Mouse (Mus musculus) heart, adult 8-10 months (tissue): ENCODE data around the gene Anapc2. TPM values are rescaled to one million over a fixed set of nuclear protein-coding genes. Genes with fewer than 3 reads are reported as not detected.

Experiments
- DNase-seq: peaks from one replicate; pipeline ENCODE4 v3.0.0; 2022; ENCODE audit warnings: low spot score
- total RNA-seq, 4 experiments: library from RNA; stranded (reverse); gene quantifications; 2 replicates each; pipeline ENCODE4 v1.2.4; 2022

Gene Anapc2
- total RNA-seq: 10 to 100 TPM; 36.8 to 39.8 (median 37.6) TPM

DNA sequence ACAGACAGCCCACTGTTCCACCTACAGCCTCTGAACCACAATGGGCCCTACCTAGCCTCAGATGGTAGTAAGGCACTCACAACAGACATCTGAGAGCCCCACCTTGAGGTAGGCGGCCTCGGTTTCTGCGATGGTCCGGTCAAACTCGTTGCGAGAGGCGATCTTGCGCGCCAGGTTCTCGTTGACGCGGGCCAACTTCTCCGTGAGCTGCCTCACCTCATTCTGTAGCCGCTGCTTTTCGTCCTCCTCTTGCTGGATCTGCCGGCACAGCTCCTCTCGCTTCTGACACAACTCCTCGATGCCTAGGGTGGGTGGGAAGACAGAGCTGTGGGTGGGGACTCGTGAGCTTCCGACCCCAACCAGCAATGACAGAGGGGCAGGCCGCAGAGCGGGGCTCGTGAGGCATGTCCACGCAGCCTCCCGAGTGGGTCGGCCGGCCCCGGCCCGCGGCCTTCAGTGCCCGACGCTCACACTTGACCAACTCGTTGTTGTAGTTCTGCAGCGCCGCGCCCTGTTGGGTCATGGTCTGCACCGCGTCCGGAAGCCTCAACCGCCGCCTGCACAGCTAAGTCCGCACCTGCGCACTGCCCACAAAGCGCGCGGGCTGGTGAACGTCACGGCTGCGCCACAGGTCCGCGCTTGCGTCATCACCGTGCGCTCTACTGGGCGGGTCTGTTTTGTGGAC, at the start of gene Anapc2, which contains the start of gene Ssna1:
Gene Anapc2, plus strand, starts transcription at position 652 of the 685 bp plus-strand sequence.
Gene Ssna1, minus strand, starts transcription at position 612 of the 685 bp plus-strand sequence.
- DNase-seq: peak; percentile 96

DNA sequence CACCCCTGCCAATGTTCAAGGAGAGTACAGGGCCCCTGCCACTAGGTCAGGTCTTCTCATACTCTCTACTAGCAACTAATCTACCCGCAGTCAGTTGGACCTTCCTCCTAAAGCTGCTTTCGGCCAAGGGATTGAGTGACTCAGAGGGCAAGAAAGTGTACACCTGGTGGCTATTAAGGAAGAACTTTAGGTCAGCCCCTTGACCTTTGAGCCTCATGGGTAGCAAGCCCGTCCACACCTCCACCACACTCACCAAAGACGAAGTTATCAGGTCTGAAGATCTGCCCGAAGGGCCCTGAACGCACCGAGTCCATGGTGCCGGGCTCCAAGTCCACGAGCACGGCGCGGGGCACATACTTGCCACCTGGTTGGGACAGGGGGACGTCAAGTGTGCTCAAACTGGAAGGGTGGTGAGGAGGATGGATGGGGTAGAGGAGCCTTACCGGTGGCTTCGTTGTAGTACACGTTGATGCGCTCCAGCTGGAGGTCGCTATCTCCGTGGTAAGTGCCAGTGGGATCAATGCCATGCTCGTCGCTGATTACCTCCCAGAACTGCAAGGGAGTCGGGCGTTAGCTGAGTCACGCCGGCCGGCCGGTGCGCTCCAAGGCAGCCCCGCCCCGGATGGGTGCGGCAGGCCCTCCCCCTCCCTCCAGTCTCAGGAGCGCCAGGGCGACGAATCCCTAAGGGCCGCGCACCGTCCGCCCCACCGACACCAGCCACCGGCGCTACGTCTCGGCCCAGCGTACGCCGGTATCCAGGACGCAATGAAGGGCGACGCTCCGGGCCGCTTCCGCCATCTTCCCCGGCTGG, 48.4 kb upstream of the Anapc2 start:
- peak; percentile 80 for DNase-seq

DNA sequence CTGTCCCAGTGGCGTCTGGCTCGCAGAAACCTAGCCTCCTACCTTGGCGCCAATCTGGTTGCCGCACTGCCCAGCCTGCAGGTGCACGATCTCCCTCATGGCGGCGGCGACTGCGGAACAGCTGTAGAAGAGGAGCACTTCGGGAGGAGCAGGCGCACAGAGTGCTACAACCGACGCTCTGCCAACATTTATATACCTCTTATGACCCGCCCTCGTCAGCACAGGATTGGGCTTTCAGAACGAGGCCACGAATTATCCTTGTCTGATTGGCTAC, 47.8 kb upstream of the Anapc2 start, which contains the start of gene Tubb4b:
Gene Tubb4b, minus strand, starts transcription at position 211 of the 274 bp plus-strand sequence.
- no peak for DNase-seq

DNA sequence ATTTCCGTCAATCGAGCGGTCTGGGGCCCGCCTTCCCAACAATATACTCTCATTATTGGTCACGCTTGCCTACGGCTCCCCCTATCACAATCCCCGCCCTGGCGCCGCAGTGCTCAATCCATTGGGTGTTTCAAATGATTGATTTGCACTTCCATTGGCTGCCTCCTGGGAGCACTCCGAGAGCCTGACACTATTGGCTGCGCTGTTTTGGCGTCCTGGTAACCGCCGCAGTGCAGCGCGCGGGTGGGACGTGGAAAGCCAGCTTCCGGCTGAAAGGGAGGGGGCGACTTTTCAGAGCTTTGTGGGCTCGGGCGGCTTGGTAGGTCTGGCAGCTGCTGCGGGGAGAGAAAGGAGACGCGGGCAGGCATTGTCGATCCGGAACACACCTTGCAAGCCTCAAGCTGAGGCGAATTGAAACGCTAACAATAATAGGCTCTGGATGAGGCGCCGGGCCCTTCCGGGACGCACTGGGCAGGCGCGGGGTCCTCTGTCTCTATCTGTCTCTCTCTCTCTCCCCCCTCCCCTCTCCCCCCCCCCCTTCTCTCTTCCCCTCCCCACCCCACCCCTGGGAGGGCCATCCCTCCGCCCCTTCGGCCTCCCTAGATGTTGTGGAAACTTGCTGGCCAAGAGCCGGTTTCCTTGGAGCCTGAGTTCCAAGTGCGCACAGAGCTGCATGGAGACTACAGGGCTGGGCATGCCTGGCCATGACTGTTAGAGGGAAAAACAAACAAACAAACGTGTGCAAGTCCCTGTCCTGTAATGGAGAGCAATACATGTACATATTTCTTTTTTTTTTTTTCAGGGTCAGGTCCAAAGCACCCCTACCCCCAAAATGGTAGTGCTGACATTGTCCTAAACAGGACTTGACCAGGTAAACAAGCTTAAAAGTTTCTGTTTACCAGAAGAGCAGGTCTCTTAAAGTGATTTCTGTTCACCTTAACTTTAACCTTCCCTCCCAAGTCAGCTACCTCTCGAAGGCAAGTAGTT, 47.2 kb upstream of the Anapc2 start:
- peak; percentile 99 for DNase-seq

DNA sequence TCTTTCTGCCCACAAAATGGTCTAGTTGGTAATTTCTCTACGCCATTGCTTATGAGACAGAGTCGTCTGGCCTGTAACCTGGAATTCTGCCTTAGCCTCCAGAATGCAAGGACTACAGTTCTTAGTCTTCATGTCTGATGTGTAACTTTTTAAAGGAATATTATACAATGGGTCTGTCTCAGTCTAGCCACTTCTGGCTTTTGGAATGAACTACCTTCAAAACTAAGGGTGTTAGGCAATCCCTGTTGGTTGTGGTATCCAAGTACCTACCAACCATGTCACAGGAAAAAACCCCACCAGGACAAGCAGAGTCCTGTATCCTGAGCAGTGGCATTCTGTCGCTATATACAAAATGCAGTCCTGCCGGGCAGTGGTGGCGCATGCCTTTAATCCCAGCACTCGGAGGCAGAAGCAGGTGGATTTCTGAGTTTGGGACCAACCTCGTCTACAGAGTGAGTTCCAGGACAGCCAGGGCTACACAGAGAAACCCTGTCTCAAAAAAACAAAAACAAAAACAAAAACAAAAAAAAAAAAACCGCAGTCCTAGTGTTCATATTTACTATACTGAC, 46.4 kb upstream of the Anapc2 start:
- DNase-seq: no peak

DNA sequence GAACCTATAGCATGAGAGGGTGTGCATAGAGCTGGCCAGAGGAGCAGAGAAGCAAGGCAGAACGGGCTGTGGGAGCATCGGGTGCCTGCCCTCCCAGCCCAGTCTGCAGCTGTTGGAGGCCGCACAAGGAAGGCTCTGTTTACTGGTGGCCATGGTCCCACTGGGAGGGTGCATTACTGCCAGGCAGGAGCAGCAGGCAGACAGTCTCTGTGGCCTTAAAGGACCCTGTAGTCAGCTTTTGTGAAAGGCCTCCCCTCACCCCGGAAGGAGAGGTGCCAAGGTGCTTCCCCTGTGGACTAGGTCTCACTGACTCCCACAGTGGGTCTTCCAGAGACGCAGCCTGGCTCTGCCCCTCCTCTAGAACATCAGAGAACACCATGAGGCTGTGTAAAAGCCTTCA, 45.4 kb upstream of the Anapc2 start:
- DNase-seq: no peak

DNA sequence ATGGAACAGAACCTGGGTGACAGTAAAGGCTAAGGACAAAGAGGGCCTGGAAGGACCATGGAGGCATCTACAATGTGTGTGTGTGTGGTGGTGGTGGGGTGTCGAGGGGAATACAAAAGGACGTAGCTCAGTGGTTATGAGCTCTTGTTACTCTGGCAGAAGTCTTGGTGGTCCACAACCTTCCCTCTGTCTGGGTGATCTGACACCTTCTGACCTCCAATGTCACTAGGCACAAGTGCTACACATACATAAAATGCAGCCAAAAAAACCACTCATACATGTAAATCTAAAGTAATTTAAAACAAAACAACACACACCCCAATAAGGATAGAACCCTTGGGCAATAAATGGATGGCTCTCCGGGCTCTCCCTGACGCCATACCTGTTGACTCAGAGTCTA, 44.9 kb upstream of the Anapc2 start:
- DNase-seq: no peak

DNA sequence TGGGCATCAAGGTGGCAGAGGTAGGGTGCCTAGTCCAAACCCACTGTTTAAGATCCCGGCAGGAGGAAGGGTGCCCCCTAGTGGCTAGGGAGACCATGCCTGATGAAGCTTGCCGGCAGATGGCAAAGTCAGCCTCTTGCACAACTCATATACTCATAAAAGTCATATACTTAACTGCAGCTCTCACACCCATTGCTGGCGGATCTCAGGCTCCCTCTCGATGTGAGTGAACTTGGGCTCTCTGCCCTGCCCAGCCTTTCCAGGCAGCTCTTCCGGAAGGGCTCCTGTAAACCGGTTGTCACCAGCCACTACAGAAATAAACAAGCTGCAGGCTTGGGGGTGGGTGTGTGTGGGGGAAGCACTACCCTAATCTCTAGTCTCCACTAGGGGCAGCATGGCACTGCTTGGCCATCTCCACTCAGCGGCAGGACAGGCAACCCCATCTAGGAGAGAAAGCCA, 43.8 kb upstream of the Anapc2 start:
- peak; percentile 89 for DNase-seq

DNA sequence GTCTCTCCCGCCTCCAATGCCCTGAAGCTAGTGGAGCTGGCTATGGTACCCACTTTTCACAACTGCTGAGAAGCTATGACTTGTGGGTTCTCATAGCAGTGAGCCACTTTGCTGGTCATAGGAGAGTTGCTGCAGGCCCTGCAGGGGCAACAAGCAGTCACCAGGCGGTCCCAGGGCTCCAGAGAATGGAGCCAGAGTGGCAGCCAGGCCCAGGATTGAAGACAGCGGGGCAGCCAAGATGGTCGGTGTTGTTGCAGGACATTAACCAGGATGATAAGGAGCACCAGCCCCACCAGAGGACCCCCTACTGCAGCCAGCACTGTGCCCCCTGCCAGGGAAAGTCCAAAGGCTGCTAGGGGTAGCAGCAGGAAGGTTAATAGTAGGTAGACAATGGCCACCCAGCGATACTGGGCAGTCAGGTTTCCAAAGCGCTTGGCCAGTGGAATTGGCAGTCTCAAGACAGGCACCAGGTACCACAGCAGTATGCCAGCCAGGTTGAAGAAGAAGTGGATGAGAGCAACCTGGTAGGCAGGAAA, 43.2 kb upstream of the Anapc2 start:
- no peak for DNase-seq

DNA sequence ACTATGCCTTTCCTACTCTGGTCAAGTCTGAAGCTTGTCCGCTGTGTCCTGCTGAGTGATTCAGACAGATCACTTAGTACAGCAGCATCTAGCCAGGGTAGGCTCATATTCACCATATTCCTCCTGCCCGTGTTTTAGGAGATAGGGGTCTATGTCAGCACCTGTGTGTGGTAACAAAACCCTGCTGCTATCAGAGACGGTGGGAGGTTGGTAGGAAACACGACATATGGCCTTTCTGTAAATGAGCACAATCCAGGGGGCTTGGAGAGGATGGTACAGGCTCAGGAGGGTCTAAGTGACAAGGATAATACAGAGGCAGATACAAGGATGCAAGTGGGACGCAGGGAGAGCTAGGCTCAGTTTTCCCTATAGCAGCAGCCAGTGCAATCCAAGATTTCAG, 42.7 kb upstream of the Anapc2 start:
- DNase-seq: no peak

DNA sequence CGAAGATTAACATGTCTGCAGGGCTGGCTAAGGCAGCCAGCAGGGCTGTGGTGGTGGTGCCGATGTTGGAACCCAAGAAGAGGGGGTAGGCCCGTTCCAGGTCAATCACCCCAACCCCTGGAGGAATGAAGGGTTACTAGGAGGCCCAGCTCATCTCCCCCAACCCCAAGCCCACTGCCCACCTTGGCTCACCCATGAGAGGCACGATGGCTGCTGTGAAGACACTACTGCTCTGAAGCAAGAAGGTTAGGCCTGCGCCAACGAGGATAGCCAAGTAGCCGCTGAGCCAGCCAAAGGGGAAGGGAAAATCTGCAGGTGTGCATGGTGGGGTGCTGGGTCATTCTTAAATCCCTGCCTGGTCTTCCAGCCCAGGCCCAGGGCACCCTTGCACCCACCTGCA, 41.7 kb upstream of the Anapc2 start:
- no peak for DNase-seq

DNA sequence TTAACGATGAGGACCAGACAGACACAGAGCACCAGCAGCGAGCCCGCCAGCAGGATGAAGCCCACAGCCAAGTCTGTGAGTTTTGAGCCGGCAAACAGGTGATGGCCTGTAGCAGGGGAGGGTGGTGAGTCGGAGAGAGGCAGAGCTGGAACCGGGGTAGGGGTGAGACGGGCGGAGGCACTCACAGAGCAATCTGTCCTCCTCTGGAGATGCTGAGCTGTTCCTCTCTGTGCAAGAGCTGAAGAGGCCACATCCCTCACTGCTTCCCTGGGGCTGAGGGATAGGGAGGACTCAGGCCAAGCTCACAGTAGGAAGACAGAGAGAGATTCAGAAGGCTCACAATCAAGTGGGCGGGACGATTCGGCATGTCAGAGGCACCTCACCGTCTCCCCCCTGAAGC, 41.2 kb upstream of the Anapc2 start:
- no peak for DNase-seq

DNA sequence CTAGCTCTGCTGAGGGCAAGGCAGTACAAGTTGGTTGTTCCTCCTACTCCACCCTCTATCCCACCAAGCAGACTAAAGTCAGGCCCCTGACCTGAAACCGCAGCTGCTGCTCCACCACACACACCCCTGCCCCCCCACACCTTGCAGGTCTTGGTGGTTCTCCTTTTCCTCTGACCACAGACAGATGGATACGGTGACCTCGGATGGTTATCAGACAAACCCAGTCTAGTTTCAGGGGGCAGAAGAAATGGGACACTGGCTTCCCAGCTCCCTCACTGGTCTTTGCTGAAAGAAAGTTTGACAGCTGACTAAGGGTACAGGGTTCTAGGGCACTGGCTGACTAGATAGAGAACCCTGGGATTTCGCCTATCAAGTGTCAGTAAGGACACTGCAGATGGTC, 38.9 kb upstream of the Anapc2 start:
- DNase-seq: no peak

DNA sequence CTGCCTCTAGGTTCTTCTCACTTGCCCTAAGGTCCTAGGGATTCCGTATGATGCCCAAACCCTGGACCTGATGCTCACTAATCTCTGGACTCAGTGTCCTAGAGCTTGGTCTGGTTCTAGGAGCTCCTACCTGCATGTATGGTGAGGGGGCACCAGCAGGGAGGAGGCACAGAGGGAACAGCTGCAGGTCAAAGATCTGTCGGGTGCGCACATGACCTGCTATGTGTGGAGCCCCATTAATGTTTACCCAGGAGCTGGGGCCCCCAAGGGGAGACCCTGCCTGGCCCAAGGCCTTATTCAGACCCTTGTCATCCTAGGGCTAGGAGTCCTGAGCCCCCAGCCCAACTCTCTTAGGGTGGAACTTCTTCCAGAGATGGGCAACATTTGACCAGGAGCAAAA, 38.2 kb upstream of the Anapc2 start, which contains the start of gene Slc34a3:
Gene Slc34a3, minus strand, starts transcription at position 315 of the 400 bp plus-strand sequence.
- no peak for DNase-seq

DNA sequence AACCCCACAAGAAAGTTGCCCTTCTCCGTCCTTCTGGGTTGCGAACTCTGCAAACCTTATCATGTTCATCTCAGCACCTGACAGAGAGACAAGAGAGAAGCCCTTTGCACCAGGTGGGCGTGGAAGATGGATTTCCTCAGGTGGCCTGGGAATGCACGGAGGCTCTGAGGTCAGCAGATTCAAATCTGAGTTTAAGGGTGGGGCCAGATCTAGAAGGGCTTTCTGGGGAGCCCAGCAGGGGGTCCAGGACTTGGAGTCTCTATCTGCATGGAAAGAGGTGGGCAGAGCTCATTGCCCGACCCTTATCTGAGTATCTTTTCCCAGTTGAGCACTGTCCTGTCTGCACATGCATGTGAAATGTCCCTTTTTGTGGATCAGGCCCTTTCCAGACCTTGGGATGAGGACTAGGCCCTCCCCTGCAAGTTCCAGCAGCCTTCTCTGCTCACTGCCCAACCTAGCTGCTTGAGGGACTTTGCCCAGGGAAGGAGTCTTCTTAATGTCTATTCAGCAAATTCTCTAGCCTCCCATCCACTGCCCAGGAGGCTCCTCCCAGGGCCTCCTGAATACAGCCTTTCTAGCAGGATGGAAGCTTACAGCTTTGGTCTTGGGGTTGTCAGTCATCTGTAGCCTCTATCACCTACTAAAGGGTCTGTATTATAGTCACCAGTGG, 37.6 kb upstream of the Anapc2 start:
- DNase-seq: no peak

DNA sequence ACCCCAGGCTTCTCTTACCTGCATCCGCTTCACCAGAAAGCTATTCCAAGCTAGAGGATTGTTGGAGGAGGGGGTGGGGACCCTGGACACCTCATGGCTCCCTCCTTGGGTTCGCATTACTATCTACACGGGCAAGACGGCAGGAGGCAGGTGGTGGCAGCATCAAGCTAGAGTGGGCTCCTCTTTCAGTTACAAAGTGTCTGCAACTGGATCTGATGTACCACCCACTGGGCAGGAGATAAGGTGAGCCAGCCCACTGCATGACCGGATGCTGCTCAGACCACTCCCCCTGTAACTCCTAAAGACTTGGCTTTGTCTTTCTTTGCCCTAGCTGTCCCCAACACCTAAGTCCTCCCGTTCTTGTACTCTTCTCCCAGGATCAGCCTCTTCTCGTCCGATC, 35.7 kb upstream of the Anapc2 start, which contains the start of gene Rnf224:
Gene Rnf224, minus strand, starts transcription at position 174 of the 400 bp plus-strand sequence.
- DNase-seq: no peak

DNA sequence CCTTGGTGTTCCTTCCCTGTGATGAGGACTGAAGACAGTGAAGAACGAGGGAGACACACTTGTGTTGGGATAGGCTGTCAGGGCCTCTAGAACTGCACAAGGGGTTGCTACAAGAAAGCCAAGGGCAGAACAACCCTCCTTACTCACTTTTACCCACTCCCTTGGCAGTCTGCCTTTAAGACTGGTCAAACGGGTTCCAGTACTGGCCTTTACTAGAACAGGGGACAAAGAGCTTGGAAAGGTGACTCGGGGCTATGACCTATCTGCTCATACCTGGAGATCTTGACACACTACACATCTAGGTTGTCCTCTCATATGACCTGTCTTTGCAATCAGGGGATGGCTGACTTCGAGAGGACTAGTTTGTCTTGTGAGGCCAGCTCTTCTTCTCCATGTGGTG, 34.8 kb upstream of the Anapc2 start:
- no peak for DNase-seq

DNA sequence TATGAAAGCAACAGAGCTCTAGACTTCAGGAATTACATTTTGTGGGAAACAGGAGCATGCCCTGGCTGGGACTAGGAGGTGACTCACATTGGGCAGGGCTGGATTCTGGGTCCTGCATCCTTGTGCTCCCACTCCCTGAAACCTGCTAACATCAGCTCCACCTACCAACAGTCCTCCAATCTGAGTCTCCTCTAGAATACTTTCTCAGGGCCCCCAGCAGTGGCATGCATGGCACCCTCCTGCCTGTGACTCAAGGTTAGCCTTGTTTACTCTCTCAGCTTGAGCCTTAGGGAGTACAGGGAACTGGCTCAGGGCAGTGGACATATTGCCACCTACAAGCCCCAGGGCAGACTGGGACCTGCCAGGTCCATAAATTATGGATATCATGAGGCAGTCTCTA, 34.2 kb upstream of the Anapc2 start:
- DNase-seq: no peak

DNA sequence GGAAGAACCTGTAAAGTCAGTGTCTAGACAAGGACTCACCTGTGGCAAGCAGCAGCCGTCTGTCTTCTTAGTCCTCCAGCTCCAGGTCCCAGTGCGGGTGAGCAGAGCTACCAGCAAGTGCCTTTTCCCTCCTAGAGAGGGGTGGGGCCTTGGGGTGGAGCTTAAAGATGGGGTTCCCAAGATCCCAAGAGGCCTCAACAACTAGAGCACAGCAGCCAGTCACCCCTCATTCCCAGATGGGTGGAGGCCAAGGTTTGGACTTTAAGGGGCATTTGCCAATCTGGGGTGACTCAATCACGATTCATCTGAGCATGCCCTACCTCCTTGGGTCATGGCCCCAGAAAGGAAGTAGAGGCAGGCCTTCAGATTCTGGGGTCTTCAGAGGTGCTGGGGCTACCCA, 32.5 kb upstream of the Anapc2 start:
- DNase-seq: no peak

DNA sequence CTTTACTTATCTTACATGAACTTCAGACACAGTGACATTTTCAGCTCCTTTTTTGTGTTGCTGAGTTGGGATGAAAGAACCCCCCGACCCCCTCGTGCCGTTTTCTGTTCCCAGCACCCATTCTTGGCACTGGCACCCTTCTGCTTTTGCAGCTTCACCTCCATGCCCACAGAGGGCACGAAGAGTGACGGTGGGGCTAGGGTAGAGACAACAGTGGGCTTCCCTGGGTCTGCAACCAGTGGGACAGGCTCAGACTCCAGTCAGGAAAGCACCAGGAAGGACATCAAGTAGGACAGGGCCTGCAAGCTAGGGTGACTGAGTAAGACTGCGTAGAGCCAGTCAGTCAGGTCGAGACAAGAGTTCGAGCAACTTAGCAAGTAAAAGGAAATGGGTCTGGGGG, 32.0 kb upstream of the Anapc2 start:
- no peak for DNase-seq
